Mouse (Mus musculus) embryonic facial prominence, embryonic 12.5 days (tissue): ENCODE measurements around the gene Arhgap42. TPM values are rescaled to one million over a fixed set of nuclear protein-coding genes. Genes with fewer than 3 reads are reported as not detected.

Experiments
- ATAC-seq: fragments of 200-750 bp; cut with Nextera tagmentation; 2 replicates; pipeline ENCODE4 v1.8.0; 2017; ENCODE audit not compliant: insufficient number of reproducible peaks, insufficient read depth, low FRiP score, low TSS enrichment
- H3K27ac ChIP-seq: fragments of 300-500 bp; sonication (generic); 2 replicates; pipeline ENCODE4 v1.5.1; 2016; ENCODE audit warnings: mild to moderate bottlenecking
- H3K27me3 ChIP-seq: fragments of 300-500 bp; sonication (generic); 2 replicates; pipeline ENCODE4 v1.6.1; 2016; ENCODE audit warnings: mild to moderate bottlenecking, moderate library complexity
- H3K36me3 ChIP-seq: fragments of 300-500 bp; sonication (generic); 2 replicates; pipeline ENCODE4 v1.6.1; 2016; ENCODE audit warnings: mild to moderate bottlenecking
- H3K4me1 ChIP-seq: fragments of 300-500 bp; sonication (generic); 2 replicates; pipeline ENCODE4 v1.6.1; 2016
- H3K4me2 ChIP-seq: fragments of 300-500 bp; sonication (generic); replicated peaks from 2 replicates; pipeline ENCODE4 v1.6.1; 2016; ENCODE audit warnings: mild to moderate bottlenecking, moderate library complexity
- H3K4me3 ChIP-seq: fragments of 300-500 bp; sonication (generic); 2 replicates; pipeline ENCODE4 v1.5.1; 2016; ENCODE audit warnings: mild to moderate bottlenecking
- H3K9ac ChIP-seq: fragments of 300-500 bp; sonication (generic); 2 replicates; pipeline ENCODE4 v1.6.1; 2016; ENCODE audit warnings: mild to moderate bottlenecking, moderate library complexity
- H3K9me3 ChIP-seq: fragments of 300-500 bp; sonication (generic); 2 replicates; pipeline ENCODE4 v1.6.1; 2016; ENCODE audit warnings: mild to moderate bottlenecking, moderate library complexity
- WGBS: fragments of 180-500 bp; shearing (Covaris S2); methylation state at CpG from one replicate; pipeline ENCODE4 v1.1.7; 2016; 5-methylcytosine and 5-hydroxymethylcytosine counted together
- polyA plus RNA-seq: library from polyadenylated mRNA; unstranded; fragments of >200 nt; fragmentation: Nextera tagmentation; extraction: Ambion mirVana; gene quantifications from 2 replicates; pipeline ENCODE4 v1.2.1, GENCODE M21; 2016

The Arhgap42 gene
- polyA plus RNA-seq, 1 experiment from 2014 or later = 48.0 TPM

- no peaks in the 10 kb centered on the region for H3K36me3 ChIP-seq
- H3K4me2 ChIP-seq = no peak overlapping the region
- no peaks in the 10 kb centered on the region for H3K27me3 ChIP-seq
- no peaks in the 10 kb centered on the region for H3K9me3 ChIP-seq
- H3K27ac ChIP-seq = no peak overlapping the region
- no peaks in the 10 kb centered on the region for H3K4me1 ChIP-seq
- H3K9ac ChIP-seq = no peak overlapping the region
- H3K4me3 ChIP-seq = no peak overlapping the region
- 77% methylated on average over 4 of the region's 4 CpGs for WGBS
- no peak for ATAC-seq
Measured at GRCm38 (mm10) chr9:9207251-9207650, 31.6 kb downstream of the Arhgap42 start.

DNA sequence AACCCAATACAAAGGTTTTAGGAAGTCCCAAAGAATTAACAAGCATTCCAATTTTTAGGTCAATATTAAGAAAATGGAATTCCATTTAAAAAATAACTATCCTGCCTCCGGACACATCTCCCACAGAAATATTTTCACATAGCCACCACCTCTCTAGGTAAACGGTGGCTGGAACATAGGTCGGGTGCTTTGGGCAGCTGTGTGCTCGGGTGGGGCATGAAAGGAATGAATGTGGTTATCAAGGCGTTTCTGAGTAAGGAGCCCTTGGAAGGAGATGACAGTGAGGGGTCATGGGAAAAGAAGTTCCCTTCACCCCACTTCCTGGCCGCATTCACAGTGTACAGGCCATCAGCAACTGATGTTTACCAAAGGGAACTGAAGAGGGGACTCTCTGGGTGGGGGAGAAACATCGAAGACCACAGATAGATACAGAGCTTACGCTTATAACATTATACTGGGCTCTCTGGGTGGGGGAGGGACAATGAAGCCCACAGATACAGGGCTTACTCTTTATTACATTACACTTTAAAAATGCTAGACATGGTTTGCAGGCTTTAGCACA, 38.0 kb downstream of the Arhgap42 start:
- no peaks in the 10 kb centered on the region for H3K27me3 ChIP-seq
- no peak overlapping the region for H3K4me3 ChIP-seq
- no peaks in the 10 kb centered on the region for H3K36me3 ChIP-seq
- peaks cover 19% of the 10 kb centered on the region for H3K4me1 ChIP-seq
- H3K9ac ChIP-seq = no peak overlapping the region
- WGBS = 60% methylated on average over 8 of the region's 8 CpGs
- no peak overlapping the region for H3K4me2 ChIP-seq
- no peaks in the 10 kb centered on the region for H3K9me3 ChIP-seq
- no peak overlapping the region for H3K27ac ChIP-seq
- no peak for ATAC-seq

GRCm38 (mm10) chr9:9199170-9199841, 39.6 kb downstream of the Arhgap42 start:
- Histone ChIP-seq H3K36me3 (no peaks in the 10 kb centered on the region), H3K27me3 (no peaks in the 10 kb centered on the region), H3K9ac (no peak overlapping the region), H3K4me2 (no peak overlapping the region), H3K4me1 (peaks cover 19% of the 10 kb centered on the region), H3K27ac (no peak overlapping the region), H3K4me3 (no peak overlapping the region), H3K9me3 (no peaks in the 10 kb centered on the region)
- WGBS = 32% methylated on average over 8 of the region's 8 CpGs
- no peak for ATAC-seq

DNA sequence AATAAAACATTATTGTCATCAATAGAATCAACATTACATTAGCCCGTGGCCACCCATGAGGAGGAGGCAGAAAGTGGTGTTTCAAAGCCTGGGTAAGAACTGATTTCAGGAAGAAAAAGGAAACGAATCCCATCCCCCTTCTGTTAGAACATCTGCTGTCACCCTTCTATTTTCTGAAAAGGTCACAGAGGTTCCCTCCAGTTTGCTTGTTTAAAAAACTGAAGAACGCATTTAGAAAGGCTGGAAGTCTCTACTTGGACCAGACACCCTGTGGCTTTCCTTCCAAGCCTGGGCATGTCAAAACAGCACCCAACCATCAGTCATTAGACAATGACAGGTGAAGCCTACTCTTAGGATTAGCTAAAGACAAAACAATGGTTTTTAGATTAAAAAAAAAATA, 40.3 kb downstream of the Arhgap42 start:
- H3K4me3 ChIP-seq = no peak overlapping the region
- no peaks in the 10 kb centered on the region for H3K27me3 ChIP-seq
- no peaks in the 10 kb centered on the region for H3K9me3 ChIP-seq
- H3K27ac ChIP-seq = no peak overlapping the region
- no peak for ATAC-seq
- H3K4me1 ChIP-seq = peaks cover 19% of the 10 kb centered on the region
- WGBS = 22% methylated on average over 3 of the region's 3 CpGs
- H3K4me2 ChIP-seq = no peak overlapping the region
- no peak overlapping the region for H3K9ac ChIP-seq
- H3K36me3 ChIP-seq = no peaks in the 10 kb centered on the region

DNA sequence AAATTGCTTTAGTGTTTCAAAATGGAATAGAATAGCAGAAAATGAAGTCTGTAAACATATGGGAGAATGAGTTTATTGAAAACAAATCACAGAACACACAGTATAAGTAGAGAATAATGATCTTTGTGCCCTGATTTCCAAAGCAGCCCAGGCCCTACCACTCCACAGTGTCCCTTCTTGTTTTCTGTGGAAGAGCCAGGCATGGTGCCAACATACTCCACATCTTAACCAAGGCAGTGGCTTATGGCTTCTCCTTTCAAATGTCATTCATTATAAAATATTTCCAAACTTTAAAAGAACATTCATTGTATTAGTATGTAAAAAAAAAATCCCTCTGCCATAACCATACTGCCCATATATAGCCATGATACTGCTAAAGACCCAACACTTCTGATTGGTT, 42.9 kb downstream of the Arhgap42 start:
- no peak overlapping the region for H3K4me3 ChIP-seq
- no peak overlapping the region for H3K27ac ChIP-seq
- H3K4me1 ChIP-seq = peaks cover 17% of the 10 kb centered on the region
- no peak for ATAC-seq
- H3K9me3 ChIP-seq = no peaks in the 10 kb centered on the region
- no peaks in the 10 kb centered on the region for H3K27me3 ChIP-seq
- H3K36me3 ChIP-seq = no peaks in the 10 kb centered on the region
- no peak overlapping the region for H3K4me2 ChIP-seq
- no peak overlapping the region for H3K9ac ChIP-seq

GRCm38 (mm10) chr9:9194496-9194895, 44.4 kb downstream of the Arhgap42 start:
- H3K9ac ChIP-seq = no peak overlapping the region

DNA sequence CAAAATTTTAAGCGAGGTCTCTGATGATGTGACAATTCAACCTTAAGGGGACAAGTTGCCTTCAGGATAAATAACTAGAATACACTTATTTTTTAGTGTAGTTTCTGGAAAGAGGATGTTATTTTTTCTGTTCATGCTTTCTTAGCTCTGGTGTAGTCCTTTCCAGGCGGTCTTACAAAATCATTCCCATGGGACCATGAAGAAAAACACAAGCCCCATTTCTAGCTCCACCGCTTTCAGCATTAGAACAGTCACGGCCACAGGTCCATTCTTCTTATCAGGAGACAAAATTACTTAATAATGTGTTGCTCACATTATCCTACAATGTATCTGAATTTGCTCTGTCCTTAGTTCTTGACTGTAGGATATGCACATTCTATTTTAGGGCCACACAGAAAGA, 46.2 kb downstream of the Arhgap42 start:
- Histone ChIP-seq H3K27ac (no peak overlapping the region), H3K9me3 (no peaks in the 10 kb centered on the region), H3K4me1 (peaks cover 2% of the 10 kb centered on the region; the same call in 1 of the 2 replicates), H3K27me3 (no peaks in the 10 kb centered on the region), H3K36me3 (no peaks in the 10 kb centered on the region), H3K4me2 (no peak overlapping the region), H3K4me3 (no peak overlapping the region), H3K9ac (no peak overlapping the region)
- no peak for ATAC-seq
- 74% methylated on average over 4 of the region's 4 CpGs for WGBS

More at GRCm38 (mm10) chr9:9194496-9194895, 44.4 kb downstream of the Arhgap42 start:
- H3K4me2 ChIP-seq = no peak overlapping the region
- no peak overlapping the region for H3K4me3 ChIP-seq
- no peak for ATAC-seq
- no peak overlapping the region for H3K27ac ChIP-seq
- no peaks in the 10 kb centered on the region for H3K27me3 ChIP-seq
- 21% methylated on average over 1 of the region's 1 CpGs for WGBS
- H3K4me1 ChIP-seq = peaks cover 11% of the 10 kb centered on the region
- no peaks in the 10 kb centered on the region for H3K9me3 ChIP-seq
- no peaks in the 10 kb centered on the region for H3K36me3 ChIP-seq

DNA sequence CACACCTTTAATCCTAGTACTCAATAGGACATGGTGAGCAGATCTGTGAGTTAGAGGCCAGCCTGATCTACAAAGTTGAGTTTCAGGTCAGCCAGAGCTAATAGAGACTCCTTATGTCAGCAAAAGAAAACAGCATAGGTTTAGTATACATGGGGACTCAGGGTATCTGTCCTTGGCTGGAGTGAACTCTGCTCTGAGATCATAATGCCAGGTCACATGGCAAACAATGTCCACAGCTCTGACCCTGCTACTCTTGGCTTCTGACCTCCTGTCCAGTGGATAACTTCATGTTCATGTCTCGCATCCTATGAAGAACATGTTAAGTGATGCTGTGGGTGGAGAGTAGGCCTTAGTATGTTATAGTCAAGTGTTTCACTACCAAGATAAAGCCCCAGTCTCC, 48.1 kb downstream of the Arhgap42 start:
- H3K4me3 ChIP-seq = no peak overlapping the region
- no peaks in the 10 kb centered on the region for H3K27me3 ChIP-seq
- WGBS = 91% methylated on average over 1 of the region's 1 CpGs
- peaks cover 2% of the 10 kb centered on the region; the same call in 1 of the 2 replicates for H3K4me1 ChIP-seq
- H3K4me2 ChIP-seq = no peak overlapping the region
- H3K9ac ChIP-seq = no peak overlapping the region
- no peak for ATAC-seq
- no peaks in the 10 kb centered on the region for H3K9me3 ChIP-seq
- H3K27ac ChIP-seq = no peak overlapping the region
- H3K36me3 ChIP-seq = no peaks in the 10 kb centered on the region

DNA sequence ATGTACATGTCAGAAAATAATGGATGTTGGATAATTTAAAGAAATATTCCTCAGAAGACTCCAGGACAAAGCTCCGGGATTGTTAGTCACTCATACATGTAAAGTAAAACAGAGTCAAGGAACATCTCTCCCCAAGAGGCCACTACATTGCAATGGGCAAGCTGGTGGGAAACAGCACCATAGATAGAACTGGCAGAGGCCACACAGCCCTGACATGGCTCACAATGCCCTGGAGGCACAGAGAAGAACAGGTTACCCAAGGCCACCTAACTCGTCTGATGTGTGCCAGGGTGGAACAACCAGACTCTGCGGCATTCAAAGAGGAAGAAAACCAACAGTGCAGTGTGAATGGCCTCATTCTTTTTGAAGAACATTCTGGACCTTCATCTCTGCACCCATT, 50.7 kb downstream of the Arhgap42 start:
- Histone ChIP-seq H3K4me2 (no peak overlapping the region), H3K9ac (no peak overlapping the region), H3K4me3 (no peak overlapping the region), H3K4me1 (peaks cover 2% of the 10 kb centered on the region; the same call in 1 of the 2 replicates), H3K27ac (no peak overlapping the region), H3K27me3 (no peaks in the 10 kb centered on the region), H3K36me3 (no peaks in the 10 kb centered on the region), H3K9me3 (no peaks in the 10 kb centered on the region)
- no peak for ATAC-seq
- 83% methylated on average over 3 of the region's 3 CpGs for WGBS

- H3K9me3 ChIP-seq = no peaks in the 10 kb centered on the region
- ATAC-seq = no peak
- 91% methylated on average over 4 of the region's 4 CpGs for WGBS
Measured at GRCm38 (mm10) chr9:9177745-9178144, 61.2 kb downstream of the Arhgap42 start.

DNA sequence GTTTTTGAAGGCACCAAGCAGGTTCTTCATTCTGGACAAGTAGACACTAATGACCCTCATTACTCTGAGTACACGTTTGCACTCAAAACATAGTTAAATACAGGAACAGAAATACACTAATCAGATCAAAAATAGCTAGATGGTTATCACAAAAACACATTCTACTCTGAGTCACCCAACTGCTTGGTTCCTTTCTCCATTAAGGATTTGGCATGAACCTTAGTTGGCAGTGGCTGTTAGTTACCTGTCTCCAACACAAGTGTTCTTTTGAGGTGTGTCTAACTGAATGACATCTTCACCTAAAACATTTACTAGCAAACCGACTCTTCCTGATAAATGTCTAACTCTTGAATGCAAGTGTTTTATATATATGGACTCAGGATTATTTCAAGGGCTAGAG, 64.0 kb downstream of the Arhgap42 start:
- ATAC-seq = no peak
- Histone ChIP-seq H3K4me1 (peaks cover 5% of the 10 kb centered on the region; the same call in 1 of the 2 replicates), H3K9me3 (no peaks in the 10 kb centered on the region), H3K4me2 (no peak overlapping the region), H3K27ac (no peak overlapping the region), H3K4me3 (no peak overlapping the region), H3K9ac (no peak overlapping the region), H3K36me3 (no peaks in the 10 kb centered on the region), H3K27me3 (no peaks in the 10 kb centered on the region)
- 69% methylated on average over 2 of the region's 2 CpGs for whole genome bisulfite sequencing

More at GRCm38 (mm10) chr9:9177745-9178144, 61.2 kb downstream of the Arhgap42 start:
- Histone ChIP-seq H3K27ac (no peak overlapping the region), H3K4me3 (no peak overlapping the region), H3K27me3 (no peaks in the 10 kb centered on the region), H3K36me3 (no peaks in the 10 kb centered on the region), H3K4me2 (no peak overlapping the region), H3K9ac (no peak overlapping the region), H3K4me1 (no peaks in the 10 kb centered on the region; the same call in 1 of the 2 replicates)

GRCm38 (mm10) chr9:9174206-9174605, 64.7 kb downstream of the Arhgap42 start:
- Histone ChIP-seq H3K4me1 (peaks cover 5% of the 10 kb centered on the region; the same call in 1 of the 2 replicates), H3K9me3 (no peaks in the 10 kb centered on the region), H3K4me2 (no peak overlapping the region), H3K27ac (no peak overlapping the region), H3K36me3 (no peaks in the 10 kb centered on the region), H3K9ac (no peak overlapping the region), H3K4me3 (no peak overlapping the region), H3K27me3 (no peaks in the 10 kb centered on the region)
- no peak for ATAC-seq
- 77% methylated on average over 5 of the region's 5 CpGs for WGBS
